Comparison of ENCODE assay signal across 8 mouse cellular contexts in the genomic region with DNA sequence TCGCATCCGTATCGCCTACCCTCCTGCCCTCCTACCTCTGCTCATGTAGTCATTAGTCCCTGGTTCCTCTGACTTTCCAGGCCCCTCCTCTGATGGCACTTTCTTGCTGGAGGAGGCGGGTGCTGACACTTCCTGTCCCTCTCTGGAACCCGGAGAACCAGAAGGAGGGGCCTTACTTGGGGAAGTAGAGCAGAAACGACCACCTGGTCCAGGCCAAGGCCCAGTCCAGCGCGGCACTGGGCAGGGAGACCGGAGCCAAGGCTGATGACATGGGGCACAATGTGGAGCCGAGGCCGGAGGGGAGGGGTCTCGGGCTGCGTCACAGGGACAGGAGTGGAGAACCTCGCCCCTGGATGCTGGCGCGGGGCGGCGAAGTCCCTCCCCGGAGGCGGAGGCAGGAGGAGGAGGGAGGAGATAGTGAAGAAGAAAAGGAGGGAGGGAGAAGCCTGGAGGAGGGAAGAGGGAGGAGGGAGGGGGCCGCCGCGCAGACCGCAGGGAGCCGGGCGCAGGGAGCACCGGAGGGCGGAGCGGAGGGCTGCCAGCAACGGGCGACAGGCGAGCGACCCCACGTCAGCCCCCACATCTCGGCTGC. TPM values are rescaled to one million over a fixed set of nuclear protein-coding genes. Genes with fewer than 3 reads are reported as not detected.
DNase-seq lines count a peak whose midpoint lies in the region; ATAC-seq and TF ChIP-seq lines count a peak whose summit lies in the region.

A gene (plus strand): TSS at position 451 of the 592 bp plus-strand sequence.

- peaks cover 26% of the 10 kb centered on the region for H3K4me1 ChIP-seq in forebrain, embryonic 15.5 days
- H3K4me1 ChIP-seq in lung, embryonic 14.5 days (ENCODE audit: insufficient read depth) = no peaks in the 10 kb centered on the region
- H3K4me1 ChIP-seq in olfactory bulb, adult 2 months (ENCODE audit: control insufficient read depth, insufficient read depth, low read length) = peaks cover 22% of the 10 kb centered on the region
- H3K4me1 ChIP-seq in thymus, adult 2 months (replicated peaks; ENCODE audit: control insufficient read depth, insufficient read depth, low read length) = peaks cover 14% of the 10 kb centered on the region

- no peak for TF ChIP-seq CTCF in layer of hippocampus, adult 2 months (conservative IDR thresholded peaks at IDR 0.05)
- no peak for TF ChIP-seq CTCF in lung, embryonic 14.5 days (IDR thresholded peaks at IDR 0.05; ENCODE audit: low read depth)
- no peak for TF ChIP-seq CTCF in olfactory bulb, adult 2 months (IDR thresholded peaks at IDR 0.05; ENCODE audit: insufficient read depth, low read depth, low read length)
- no peak; the same call in none of the 2 replicates for TF ChIP-seq CTCF in thymus, adult 2 months (IDR thresholded peaks at IDR 0.05; ENCODE audit: borderline replicate concordance, control insufficient read depth, extremely low read depth, insufficient read depth, low read length, poor library complexity)

- no peaks in the 10 kb centered on the region for H3K9me3 ChIP-seq in forebrain, embryonic 15.5 days
- H3K9me3 ChIP-seq in lung, embryonic 14.5 days (ENCODE audit: low read depth, low read length) = no peaks in the 10 kb centered on the region

- no peaks in the 10 kb centered on the region for H3K27me3 ChIP-seq in forebrain, embryonic 15.5 days
- no peaks in the 10 kb centered on the region for H3K27me3 ChIP-seq in lung, embryonic 14.5 days (ENCODE audit: insufficient read depth, low read length)
- H3K27me3 ChIP-seq in thymus, adult 2 months (ENCODE audit: control insufficient read depth, insufficient read depth, low read length) = no peaks in the 10 kb centered on the region

- peak within 1 kb of the TSS; percentile 94 for H3K27ac ChIP-seq in forebrain, embryonic 15.5 days (replicated peaks)
- H3K27ac ChIP-seq in layer of hippocampus, adult 2 months = peak within 1 kb of the TSS; percentile 96
- H3K27ac ChIP-seq in lung, embryonic 14.5 days (ENCODE audit: low read depth) = peak within 1 kb of the TSS; percentile 82
- peak within 1 kb of the TSS; percentile 69; the same call in 1 of the 2 replicates for H3K27ac ChIP-seq in olfactory bulb, adult 2 months (ENCODE audit: insufficient read depth, low read depth, low read length)
- H3K27ac ChIP-seq in thymus, adult 2 months (ENCODE audit: control insufficient read depth, insufficient read depth, low read length) = peak within 1 kb of the TSS; percentile 39

- H3K4me3 ChIP-seq in forebrain, embryonic 15.5 days = peak within 1 kb of the TSS; percentile 87
- peak within 1 kb of the TSS; percentile 81 for H3K4me3 ChIP-seq in layer of hippocampus, adult 2 months
- peak within 1 kb of the TSS; percentile 85 for H3K4me3 ChIP-seq in lung, embryonic 14.5 days (ENCODE audit: low read depth, low read length)
- peak within 1 kb of the TSS; percentile 80 for H3K4me3 ChIP-seq in olfactory bulb, adult 2 months (ENCODE audit: insufficient read depth, low read depth, low read length)
- peak within 1 kb of the TSS; percentile 89 for H3K4me3 ChIP-seq in thymus, adult 2 months (ENCODE audit: control insufficient read depth, insufficient read depth, low read length)

- TF ChIP-seq POLR2A in olfactory bulb, adult 2 months (IDR thresholded peaks at IDR 0.05; ENCODE audit: insufficient read depth, low read depth, low read length) = peak; percentile 74
- TF ChIP-seq POLR2A in thymus, adult 2 months (IDR thresholded peaks at IDR 0.05; ENCODE audit: control insufficient read depth, extremely low read depth, insufficient read depth, low read length, poor library complexity) = peak; percentile 65

- under 1% methylated on average over 30 of the region's 35 CpGs for WGBS in forebrain, embryonic 15.5 days
- under 1% methylated on average over 30 of the region's 35 CpGs for WGBS in lung, embryonic 14.5 days
- WGBS in olfactory bulb, adult 2 months = under 1% methylated on average over 34 of the region's 35 CpGs
- under 1% methylated on average over 35 of the region's 35 CpGs for WGBS in thymus, adult 2 months

- peak; percentile 90 for ATAC-seq in forebrain, embryonic 15.5 days (replicated peaks)
- peak; percentile 93 for ATAC-seq in lung, embryonic 14.5 days (ENCODE audit: insufficient read depth)

- peaks cover 8% of the 10 kb centered on the region; the same call in 1 of the 2 replicates for H3K36me3 ChIP-seq in forebrain, embryonic 15.5 days
- H3K36me3 ChIP-seq in lung, embryonic 14.5 days (ENCODE audit: insufficient read depth) = peaks cover 24% of the 10 kb centered on the region
- H3K36me3 ChIP-seq in thymus, adult 2 months (ENCODE audit: control insufficient read depth, insufficient read depth, low read length) = no peaks in the 10 kb centered on the region

- H3K9ac ChIP-seq in forebrain, embryonic 15.5 days (replicated peaks) = peak within 1 kb of the TSS; percentile 96
- peak within 1 kb of the TSS; percentile 68 for H3K9ac ChIP-seq in lung, embryonic 14.5 days

- H3K4me2 ChIP-seq in forebrain, embryonic 15.5 days (replicated peaks) = peak within 1 kb of the TSS; percentile 93
- peak within 1 kb of the TSS; percentile 95 for H3K4me2 ChIP-seq in lung, embryonic 14.5 days

- DNase-seq in ES-CJ7 (ENCODE audit: low read depth, low spot score) = peak; percentile 87
- peak; percentile 93 for DNase-seq in cerebellum, adult 11 months
- DNase-seq in heart, postnatal 36 days = peak; percentile 82 to 89
- DNase-seq in layer of hippocampus, adult 2 months (ENCODE audit: low spot score in 2 of 2) = peak; percentile 86 to 94
- peak; percentile 93 for DNase-seq in lung, embryonic 14.5 days
- DNase-seq in thymus, adult 2 months = peak; percentile 86

- intact Hi-C loops in heart, postnatal 36 days (cut with DNase I) = no loop called here

RNA-seq across cellular contexts. Expression of the gene that starts here (rescaled TPM):
- polyA plus RNA-seq in forebrain, embryonic 15.5 days (2015; fragmentation: Nextera tagmentation; extraction: Ambion mirVana) = 10.4 TPM in 2 replicates
- total RNA-seq in heart, postnatal 36 days (2021) = under 1 TPM; 0.19 to 0.42 TPM
- 10 to 100 TPM; 32.7 to 39.0 TPM for total RNA-seq in layer of hippocampus, adult 2 months (2021)
- polyA plus RNA-seq in lung, embryonic 14.5 days (2014; fragmentation: Nextera tagmentation; extraction: Ambion mirVana) = 0.41 and 0.86 TPM in 2 replicates
- not detected in 2 replicates for polyA plus RNA-seq in olfactory bulb, adult 2 months (2012; ENCODE audit: insufficient read depth, insufficient read length, low replicate concordance, missing spikeins)
- polyA plus RNA-seq in thymus, adult 2 months (2012; rRNA removed) = 4.9 and 5.1 TPM in 2 replicates

Comparison
In these comparisons a context has a peak if more than half of its experiments do, and no peak if none do; other contexts are left out.
1. Peak in every context shown above with its lines: DNase-seq, ATAC-seq, H3K4me3 ChIP-seq and H3K27ac ChIP-seq.
2. RNA of the gene that starts here (total RNA-seq): 32.7 to 39.0 TPM in layer of hippocampus, adult 2 months; 0.19 to 0.42 TPM in heart, postnatal 36 days; every median in the first group is over 10 times any median in the second.
3. Peak in DNase-seq in heart, postnatal 36 days; RNA of the gene not detected or under 1 TPM.
4. Peak in DNase-seq, ATAC-seq, H3K4me3 ChIP-seq, H3K27ac ChIP-seq, H3K9ac ChIP-seq and H3K4me2 ChIP-seq in lung, embryonic 14.5 days; RNA of the gene not detected or under 1 TPM.
5. H3K27ac ChIP-seq: peak in every context shown above with its lines; median percentile 96 in layer of hippocampus, adult 2 months; 94 in forebrain, embryonic 15.5 days; 82 in lung, embryonic 14.5 days; 69 in olfactory bulb, adult 2 months; 39 in thymus, adult 2 months.